Mouse (Mus musculus) lung, postnatal 4 days (tissue): ENCODE measurements at regions not wholly inside any gene's neighbourhood (a gene's known extent, or its start where the extent isn't known, plus 50 kb on each side); places are given as distances from the start of the nearest gene placed in this dataset.

ENCODE experiments used
- DNase-seq, 2 experiments: peaks; one replicate each; pipeline ENCODE4 v3.0.0; 2021

DNA sequence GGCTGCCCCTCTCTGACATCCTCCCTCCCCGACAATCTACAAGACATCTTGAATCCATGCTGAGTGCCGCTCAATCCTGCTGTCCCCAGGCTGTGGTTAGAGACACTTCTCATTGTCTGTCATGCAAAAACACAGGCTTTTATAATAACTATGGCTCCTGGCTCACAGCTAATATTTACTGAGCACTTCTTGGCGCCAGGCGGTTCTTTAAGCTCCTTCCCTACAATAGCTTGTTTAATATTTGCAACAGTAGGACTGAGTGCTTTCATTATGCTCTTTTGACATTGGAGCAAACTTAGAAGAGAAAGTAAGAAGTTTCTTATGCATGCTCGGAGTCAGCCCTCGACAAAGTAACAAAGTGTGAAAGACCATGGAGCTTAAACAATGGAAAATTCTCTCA, 151.6 kb upstream of the Irx6 start:
- peak in 1 of 2 experiments; percentile 32 for DNase-seq

DNA sequence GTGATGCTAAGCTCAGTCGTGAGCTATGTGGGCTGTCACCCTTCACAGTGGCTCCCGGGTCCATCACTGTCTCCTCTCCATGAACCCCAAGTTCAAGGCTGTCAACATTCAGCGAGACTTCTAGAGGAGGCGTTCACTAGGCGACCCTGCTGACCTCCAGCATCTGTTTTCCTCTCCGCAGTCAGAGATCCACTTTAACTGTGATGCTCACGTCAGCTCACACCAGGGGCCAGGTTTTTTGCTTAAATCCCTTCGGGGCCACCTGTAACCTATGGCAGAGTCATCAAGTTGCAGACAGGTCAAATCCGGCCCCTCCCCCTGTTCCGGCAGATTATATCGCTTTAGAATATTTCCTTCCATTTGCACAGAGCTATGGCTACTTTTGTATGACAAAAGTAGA, 144.3 kb upstream of the Irx6 start:
- DNase-seq, result no peak

GRCm38 (mm10) chr8:92540636-92541035, 133.5 kb upstream of the Irx6 start:
- DNase-seq, result no peak

- DNase-seq, result no peak
Measured at GRCm38 (mm10) chr8:92545347-92546059, 128.6 kb upstream of the Irx6 start.

DNA sequence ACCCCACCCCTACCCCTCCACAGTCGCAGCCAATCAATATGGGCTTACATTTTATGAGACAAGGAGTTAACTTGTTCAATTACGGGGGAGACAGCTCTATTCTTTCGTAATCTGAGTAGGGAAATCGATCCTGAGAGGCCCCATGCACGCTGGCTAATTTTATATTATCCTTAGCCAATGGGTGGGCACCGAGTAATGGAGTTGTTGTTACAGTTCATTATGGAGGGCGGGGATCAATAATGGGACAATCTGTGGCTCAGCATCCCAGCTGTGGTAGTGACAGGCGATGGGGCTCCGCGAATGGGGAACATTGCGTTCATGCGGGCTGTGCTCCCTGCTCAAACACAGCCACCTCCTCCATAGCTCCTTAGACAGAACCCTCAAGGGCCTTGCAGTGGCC, 118.9 kb upstream of the Irx6 start:
- DNase-seq, result no peak

GRCm38 (mm10) chr8:92555631-92556030, 118.5 kb upstream of the Irx6 start:
- no peak for DNase-seq

GRCm38 (mm10) chr8:92562471-92562870, 111.6 kb upstream of the Irx6 start:
- no peak for DNase-seq

- DNase-seq, result no peak
Measured at GRCm38 (mm10) chr8:92562962-92563361, 111.1 kb upstream of the Irx6 start.

DNA sequence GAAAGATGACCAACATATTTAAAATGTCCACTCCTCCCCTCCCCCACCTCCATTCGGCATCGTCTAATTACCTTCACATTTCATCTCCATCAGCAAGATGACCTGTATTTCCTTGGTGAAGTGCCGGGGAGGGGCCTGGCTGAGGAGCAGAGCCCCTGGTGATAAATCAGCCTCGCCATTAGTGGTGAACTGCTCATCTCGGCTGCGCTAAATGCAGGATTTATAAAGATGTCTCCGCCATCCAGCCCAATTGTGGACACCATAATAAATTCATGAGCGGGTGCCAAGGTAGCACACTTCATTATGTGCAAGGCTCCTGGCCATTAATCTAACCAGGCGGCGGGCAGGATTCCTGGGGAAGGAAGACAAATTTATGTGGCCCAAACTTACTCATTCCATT, 104.4 kb upstream of the Irx6 start:
- no peak for DNase-seq

- DNase-seq, result peak; percentile 18 to 26
Measured at GRCm38 (mm10) chr8:92579446-92579845, 94.6 kb upstream of the Irx6 start.

DNA sequence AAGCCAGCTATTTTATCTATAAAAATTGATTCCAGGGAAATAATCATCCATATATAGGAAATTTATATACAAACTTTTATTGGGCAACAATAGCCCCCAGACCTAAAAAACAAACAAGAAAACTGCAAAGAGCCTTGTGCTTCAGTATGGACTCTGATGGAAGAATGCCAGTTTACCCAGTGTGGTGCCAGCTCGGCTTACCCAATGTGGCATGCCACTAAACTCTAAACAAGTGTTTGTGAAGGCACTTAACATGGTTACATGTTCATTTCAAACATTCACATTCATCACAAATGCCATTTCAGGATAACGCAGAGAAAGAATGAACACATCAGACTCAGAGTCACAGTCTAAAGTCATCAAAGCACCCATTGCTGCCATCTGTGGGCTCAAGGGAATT, 93.0 kb upstream of the Irx6 start:
- peak; percentile 19 to 52 for DNase-seq

- no peak for DNase-seq
Measured at GRCm38 (mm10) chr8:92600766-92601165, 73.3 kb upstream of the Irx6 start.

- no peak for DNase-seq
Measured at GRCm38 (mm10) chr8:92602973-92603372, 71.1 kb upstream of the Irx6 start.

GRCm38 (mm10) chr8:92605631-92606030, 68.5 kb upstream of the Irx6 start:
- DNase-seq, result no peak

DNA sequence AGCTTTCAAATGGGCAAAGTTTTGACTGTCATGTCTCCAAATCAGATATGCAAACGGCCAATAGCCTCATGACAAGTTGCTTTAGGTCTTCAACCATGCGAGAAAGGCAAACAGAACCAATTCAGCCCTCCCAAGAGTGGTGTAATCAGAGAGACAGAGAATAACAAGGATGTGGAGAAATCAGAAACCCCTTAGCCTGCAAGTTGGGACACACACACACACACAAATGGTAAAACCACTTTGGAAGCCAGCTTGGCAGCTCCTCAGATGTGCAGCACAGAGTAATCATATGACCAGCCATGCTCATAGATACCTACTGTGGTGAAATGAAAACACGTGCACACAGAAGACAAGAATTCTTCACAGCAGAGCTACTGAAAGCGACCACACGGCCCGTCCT, 66.5 kb upstream of the Irx6 start:
- no peak for DNase-seq

GRCm38 (mm10) chr8:92609908-92610307, 64.2 kb upstream of the Irx6 start:
- no peak for DNase-seq

DNA sequence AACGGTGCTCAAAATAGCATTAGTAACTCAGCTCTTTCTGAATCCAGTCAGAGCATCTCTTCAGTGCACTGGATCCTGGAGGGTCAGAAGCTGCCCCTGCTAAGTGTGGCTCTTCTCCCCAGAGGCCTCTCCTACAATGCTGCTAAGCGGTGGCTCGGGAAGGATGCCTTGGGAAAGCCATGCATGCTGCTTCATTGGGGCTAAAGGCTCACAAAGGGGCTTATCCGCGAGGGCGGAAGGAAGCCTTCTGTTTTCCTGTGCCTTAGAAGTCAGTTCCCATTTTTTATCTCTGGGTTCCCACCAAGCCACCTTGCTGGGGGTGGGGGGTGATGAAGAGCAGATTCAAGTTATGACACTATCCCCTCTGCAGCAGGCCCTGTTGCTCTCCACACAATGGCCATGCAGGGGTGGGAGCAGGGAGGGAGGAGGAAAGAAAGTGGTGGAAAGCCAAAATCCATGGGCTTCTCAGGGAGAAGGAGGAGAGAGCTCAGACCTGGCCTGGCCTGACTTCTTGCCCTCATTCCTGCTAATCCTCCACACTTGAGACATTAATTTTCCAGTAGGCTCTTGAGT, 63.5 kb upstream of the Irx6 start:
- no peak for DNase-seq

DNA sequence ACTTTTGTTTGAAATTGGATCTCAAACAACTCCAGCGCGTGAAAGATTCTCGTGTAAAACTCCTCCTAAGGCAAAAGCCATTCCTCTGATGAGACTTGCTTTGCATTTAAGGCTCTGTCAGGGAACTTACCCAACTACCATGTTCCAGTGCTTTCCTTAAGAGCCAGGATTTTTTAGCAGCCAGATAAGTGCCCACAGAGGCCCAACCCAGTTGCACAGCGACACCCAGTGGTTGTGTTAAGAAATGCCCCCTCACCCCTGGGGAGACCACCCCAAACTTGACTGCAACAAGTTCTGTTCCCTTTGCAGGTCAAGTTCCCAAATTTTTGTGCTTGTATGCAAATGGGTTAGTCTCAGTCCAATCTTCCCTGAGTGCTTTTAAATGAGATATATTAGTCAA, 60.6 kb upstream of the Irx6 start:
- peak in 1 of 2 experiments; percentile 48 for DNase-seq

DNA sequence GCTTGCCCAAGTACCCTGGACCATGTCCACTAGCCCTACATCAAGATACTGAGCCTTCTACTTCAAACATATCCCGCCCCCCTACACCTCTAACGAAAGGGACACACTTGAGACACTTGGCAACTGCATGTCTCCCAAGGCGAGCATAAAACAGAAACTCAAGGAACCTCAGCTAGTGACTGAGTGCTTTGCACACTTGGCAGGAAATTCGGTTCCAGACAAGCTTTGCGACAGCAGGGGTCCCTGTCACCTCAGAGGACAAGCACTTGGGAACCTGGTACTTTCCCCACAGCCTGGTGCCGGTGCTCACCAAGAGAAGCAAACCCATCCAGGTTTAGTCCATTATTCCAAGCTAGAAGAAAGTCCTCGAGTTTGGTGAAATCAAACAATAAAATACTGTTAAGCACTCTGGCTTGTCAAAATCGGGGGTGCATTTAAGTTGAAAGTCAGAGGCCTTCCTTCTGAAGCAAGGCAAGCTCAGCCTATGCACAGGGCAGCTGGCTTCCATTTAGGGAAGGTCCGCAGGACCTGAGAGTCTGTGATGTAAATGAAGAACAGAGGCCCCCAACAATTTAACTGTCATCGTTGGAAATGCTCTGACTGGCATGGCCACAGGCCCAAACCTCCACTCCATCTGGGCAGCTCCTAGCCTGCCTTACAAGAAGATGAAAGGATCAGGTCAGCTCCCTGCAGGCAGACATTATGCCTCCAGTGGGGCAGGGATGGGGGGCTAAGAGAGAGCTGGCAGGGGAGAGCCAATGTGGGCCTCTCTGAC, 57.6 kb upstream of the Irx6 start:
- DNase-seq, result peak in 1 of 2 experiments; percentile 29

DNA sequence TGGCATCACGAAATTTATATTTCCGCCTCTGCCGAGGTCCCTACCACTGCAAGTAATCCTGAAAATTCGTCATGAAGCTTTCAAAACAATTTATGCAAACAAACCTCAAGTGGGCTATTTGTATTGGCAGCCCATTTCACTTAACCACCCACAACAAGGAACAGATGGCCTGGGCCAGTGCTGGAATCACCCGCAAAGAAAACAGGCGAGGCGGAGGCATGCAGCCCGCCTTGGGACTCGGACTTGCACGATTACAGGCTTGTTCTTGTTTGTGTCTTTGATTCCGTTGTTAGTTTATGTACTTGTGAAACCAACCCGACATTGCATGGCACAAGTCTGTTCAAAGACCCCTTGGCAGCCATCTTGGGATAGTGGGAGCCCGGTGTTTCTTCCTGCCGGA, 55.8 kb upstream of the Irx6 start:
- peak in 1 of 2 experiments; percentile 32 for DNase-seq
